Mouse (Mus musculus) right cerebral cortex, postnatal 25 days (tissue): ENCODE measurements around the gene Prss43.

Experiments used
- DNase-seq: peaks from one replicate; pipeline ENCODE4 v3.0.0; 2022

Prss43 gene

GRCm38 (mm10) chr9:110841438-110841837, 14.9 kb downstream of the Prss43 start:
- no peak for DNase-seq

GRCm38 (mm10) chr9:110844206-110844605, 17.7 kb downstream of the Prss43 start, which contains the start of gene Prss46:
Prss46 (plus strand) TSS chr9:110844506.
- no peak for DNase-seq

- no peak for DNase-seq
Observed at GRCm38 (mm10) chr9:110849162-110849561, 22.7 kb downstream of the Prss43 start.

GRCm38 (mm10) chr9:110855903-110856302, 29.4 kb downstream of the Prss43 start:
- no peak for DNase-seq

GRCm38 (mm10) chr9:110856920-110857319, 30.4 kb downstream of the Prss43 start:
- DNase-seq, result no peak

- DNase-seq, result no peak
Observed at GRCm38 (mm10) chr9:110857781-110858472, 31.4 kb downstream of the Prss43 start, which contains the start of gene Prss50. Prss50 (plus strand) TSS chr9:110857967.

- DNase-seq, result no peak
Observed at GRCm38 (mm10) chr9:110858523-110858922, 32.0 kb downstream of the Prss43 start.

- DNase-seq, result no peak
Observed at GRCm38 (mm10) chr9:110858967-110859596, 32.6 kb downstream of the Prss43 start.

- peak; percentile 55 for DNase-seq
Observed at GRCm38 (mm10) chr9:110871030-110871429, 44.5 kb downstream of the Prss43 start.

DNA sequence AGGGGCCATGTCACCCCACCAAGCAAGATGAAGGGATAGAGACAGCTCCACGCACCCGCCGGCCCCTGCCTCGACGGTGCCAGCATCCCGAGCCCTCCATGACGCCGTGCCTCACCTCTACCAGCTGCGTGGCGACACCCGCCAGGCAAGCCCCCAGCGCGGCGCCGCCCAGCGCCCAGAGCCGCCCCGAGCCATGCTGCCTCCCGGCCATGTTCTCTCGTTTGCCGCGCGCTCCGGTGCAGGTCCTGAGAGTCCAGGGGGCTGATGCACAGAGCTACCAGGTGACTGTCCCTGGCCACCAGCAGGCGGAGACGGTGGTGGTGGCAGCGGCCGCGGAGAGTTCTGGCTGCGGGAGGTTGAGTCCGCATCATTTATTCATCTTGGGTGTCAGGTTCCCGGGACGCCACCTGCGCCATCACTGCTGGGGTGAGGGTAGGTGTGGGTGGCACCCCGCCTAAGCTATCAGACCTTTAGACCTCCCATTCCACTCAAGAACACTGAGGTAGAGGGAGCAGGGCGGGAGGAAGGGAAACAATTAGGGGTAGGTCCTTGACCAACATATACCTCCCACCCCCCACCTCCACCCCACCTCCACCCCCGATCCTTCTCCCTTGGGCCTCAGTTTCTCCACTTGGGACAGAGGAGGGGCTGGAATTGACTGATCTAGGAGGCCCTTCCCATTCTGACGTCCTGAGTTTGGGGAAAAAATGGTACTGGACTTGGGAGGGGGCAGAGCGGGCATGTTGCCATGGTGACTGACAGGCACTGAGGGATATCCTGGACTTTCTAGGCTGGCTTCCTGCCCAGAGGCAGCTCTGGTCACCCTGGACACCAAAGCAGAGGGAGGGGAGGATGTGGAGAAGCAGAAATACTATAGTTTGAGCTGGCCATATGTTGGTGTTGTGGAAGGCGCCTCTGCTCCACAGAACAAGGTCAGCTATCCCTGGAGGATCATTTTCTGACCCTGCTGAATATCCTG, 47.5 kb downstream of the Prss43 start:
- DNase-seq, result no peak

GRCm38 (mm10) chr9:110874660-110875191, 48.2 kb downstream of the Prss43 start:
- no peak for DNase-seq

- DNase-seq, result no peak
Observed at GRCm38 (mm10) chr9:110875288-110875695, 48.8 kb downstream of the Prss43 start.

DNA sequence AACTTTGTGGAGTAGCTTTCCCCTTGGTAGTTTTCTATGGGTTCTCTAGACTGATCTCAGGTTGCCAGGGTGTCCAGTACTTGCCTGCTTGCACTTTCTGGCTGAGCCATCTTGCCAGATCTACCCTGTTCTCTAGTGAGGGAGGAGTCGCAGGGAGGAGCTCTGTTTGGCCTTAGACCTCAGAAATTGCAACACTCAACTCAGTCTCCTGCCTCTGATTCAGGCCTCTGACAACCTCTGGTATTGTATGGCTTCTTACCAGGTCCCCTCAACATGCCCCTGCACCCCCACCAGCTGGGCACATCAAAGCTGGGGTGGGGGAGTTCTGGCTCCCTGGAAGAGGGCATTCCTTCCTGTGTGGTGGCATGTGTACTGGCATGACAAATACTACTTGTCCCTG, 50.9 kb downstream of the Prss43 start:
- no peak for DNase-seq

DNA sequence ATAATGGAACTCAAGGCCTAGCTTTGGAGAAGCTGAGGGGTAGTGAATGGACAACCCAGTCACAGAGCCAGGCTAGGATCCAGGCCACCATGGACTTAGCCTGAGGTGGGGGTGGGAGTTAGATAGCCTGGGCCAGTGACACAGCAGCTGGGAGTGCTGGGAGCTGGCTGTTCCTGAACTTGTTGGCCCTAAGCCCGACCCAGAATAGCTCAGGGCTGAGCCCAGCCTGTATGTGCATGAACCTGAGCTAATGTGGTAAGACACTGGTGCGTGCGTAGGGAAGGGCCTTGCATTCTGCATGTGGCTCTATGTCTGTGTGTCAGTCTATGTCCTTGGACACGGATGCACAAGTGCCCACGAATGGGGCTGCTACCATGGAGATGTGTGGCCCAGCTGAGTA, 51.4 kb downstream of the Prss43 start:
- DNase-seq, result no peak

- peak; percentile 26 for DNase-seq
Observed at GRCm38 (mm10) chr9:110879191-110879920, 52.9 kb downstream of the Prss43 start, which contains the start of gene Als2cl. Als2cl (plus strand) TSS chr9:110879870.

DNA sequence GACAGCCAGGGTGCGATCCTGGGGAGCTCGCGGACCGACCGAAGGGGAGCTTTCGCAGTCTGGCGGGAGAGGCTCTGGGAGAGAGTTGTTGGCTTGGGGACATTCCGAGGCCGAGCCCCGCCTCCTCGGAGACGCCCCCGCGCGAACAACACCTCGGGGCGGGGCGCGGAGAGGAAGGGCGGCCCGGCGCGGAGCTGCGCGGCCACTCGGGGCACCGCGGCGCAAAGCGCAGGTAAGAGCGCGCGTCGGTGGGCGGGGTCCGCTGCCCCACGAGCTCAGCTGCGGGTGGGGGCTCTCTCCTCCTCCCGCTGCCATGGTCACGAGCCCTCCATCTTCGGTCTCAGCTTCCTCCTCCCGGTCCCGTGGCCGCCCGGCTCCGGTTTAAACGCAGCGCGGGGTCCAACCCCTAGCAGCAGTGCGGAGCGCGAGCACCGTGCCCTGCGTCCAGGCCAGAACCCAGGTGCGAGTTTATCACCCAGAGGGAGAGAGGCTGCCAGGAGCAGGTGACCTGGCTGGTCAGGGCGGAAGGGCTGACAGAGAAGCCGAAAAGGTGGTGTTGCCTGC, 53.6 kb downstream of the Prss43 start, which contains the start of gene Tmie:
TSS of gene Tmie (minus strand) at position 116 of the 564 bp plus-strand sequence.
- DNase-seq, result peak; percentile 43

GRCm38 (mm10) chr9:110880772-110881171, 54.3 kb downstream of the Prss43 start:
- no peak for DNase-seq
